Mouse (Mus musculus) layer of hippocampus, postnatal 36 days (tissue): Measurements from ENCODE around the gene Slc24a2. TPM values are rescaled to one million over a fixed set of nuclear protein-coding genes. Genes with fewer than 3 reads are reported as not detected.

Experiments used
- DNase-seq, 2 experiments: peaks; one replicate each; pipeline ENCODE4 v3.0.0; 2022
- total RNA-seq, 2 experiments: library from RNA; stranded (reverse); gene quantifications; 2 replicates each; pipeline ENCODE4 v1.2.3; 2021

Slc24a2 gene
- total RNA-seq, 2 experiments from 2014 or later = 374 to 393 TPM

DNA sequence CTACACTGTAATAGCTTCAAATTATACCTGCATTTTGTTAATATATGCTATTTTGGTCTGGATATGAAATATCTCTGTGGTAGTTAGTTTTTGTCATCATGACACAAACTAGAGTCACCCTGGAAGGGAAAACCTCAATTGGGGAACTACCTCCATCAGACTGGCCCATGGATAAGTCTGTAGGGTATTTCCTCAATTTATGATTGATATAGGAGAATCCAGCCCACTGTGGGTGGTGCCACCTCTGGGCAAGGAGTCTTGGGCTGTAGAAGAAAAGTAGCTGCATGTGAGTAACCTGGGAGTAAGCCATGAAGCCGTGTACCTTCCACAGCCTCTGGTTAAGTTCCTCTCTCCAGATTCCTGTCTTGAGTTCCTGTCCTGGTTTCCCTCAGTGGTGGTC is 281.5 kb downstream of the Slc24a2 start:
- no peak for DNase-seq

DNA sequence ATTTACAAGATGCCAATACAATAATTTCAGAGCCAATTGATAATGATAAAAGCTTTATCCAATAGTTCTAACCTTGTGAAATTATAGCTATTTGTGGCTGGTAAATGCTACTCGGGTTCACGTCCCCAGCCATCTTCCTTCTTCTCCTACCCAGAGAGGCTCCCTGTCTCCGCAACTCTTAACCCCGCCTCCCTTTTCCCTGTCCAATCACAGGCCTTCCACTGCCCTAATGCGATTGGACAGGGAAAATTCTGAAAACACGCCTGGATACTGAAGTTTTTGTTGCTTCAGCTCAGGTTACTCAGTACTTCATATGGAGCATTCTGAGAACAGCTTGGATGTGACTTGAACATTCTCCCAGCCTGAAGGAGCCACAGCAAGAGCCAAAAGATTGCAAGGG is 287.0 kb downstream of the Slc24a2 start:
- no peak for DNase-seq

GRCm38 (mm10) chr4:86942656-86943055 is 287.6 kb downstream of the Slc24a2 start:
- DNase-seq = no peak

- no peak for DNase-seq
Observed at GRCm38 (mm10) chr4:86936706-86937105, 293.6 kb downstream of the Slc24a2 start.

DNA sequence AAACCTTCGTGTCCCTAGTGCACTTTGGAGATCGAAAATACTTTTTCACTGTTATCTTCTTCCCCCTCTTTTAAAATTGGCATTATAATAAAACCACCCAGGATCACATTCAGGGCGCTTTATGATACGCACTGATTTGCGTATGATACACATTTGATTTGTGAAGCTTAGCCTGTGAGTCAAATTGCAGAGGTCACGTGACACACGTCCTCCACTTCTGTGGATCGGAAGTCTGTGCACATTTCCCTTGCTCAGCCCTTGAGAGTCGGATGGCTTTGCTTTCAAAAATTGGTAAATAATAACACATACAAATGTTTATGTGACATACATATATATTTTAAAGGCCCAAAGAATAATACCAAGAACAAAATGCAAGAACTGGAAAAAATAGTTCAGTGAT is 294.1 kb downstream of the Slc24a2 start:
- DNase-seq = no peak
